Mouse (Mus musculus): ENCODE data around the gene Slc5a10.

Slc5a10 gene

GRCm38 (mm10) chr11:61720636-61721035, at the start of gene Slc5a10:
Slc5a10 (minus strand) TSS chr11:61720826.
- DNase-seq (ENCODE audit: low read depth, low spot score) = no peak

GRCm38 (mm10) chr11:61761584-61762407, 41.2 kb upstream of the Slc5a10 start, which contains the start of gene Prpsap2:
Prpsap2 (minus strand) TSS chr11:61762088.
- DNase-seq (ENCODE audit: low read depth, low spot score) = peak; percentile 99

- DNase-seq (ENCODE audit: low read depth, low spot score) = peak; percentile 62
Observed at GRCm38 (mm10) chr11:61760518-61760917, 39.9 kb upstream of the Slc5a10 start.

GRCm38 (mm10) chr11:61757151-61757550, 36.5 kb upstream of the Slc5a10 start:
- no peak for DNase-seq (ENCODE audit: low read depth, low spot score)

- peak; percentile 51 for DNase-seq (ENCODE audit: low read depth, low spot score)
Observed at GRCm38 (mm10) chr11:61751612-61752011, 31.0 kb upstream of the Slc5a10 start.

- DNase-seq (ENCODE audit: low read depth, low spot score) = no peak
Observed at GRCm38 (mm10) chr11:61747161-61747560, 26.5 kb upstream of the Slc5a10 start.

GRCm38 (mm10) chr11:61745781-61746180, 25.2 kb upstream of the Slc5a10 start:
- no peak for DNase-seq (ENCODE audit: low read depth, low spot score)

GRCm38 (mm10) chr11:61744460-61744859, 23.8 kb upstream of the Slc5a10 start:
- no peak for DNase-seq (ENCODE audit: low read depth, low spot score)

GRCm38 (mm10) chr11:61743768-61744167, 23.1 kb upstream of the Slc5a10 start:
- no peak for DNase-seq (ENCODE audit: low read depth, low spot score)

- DNase-seq (ENCODE audit: low read depth, low spot score) = no peak
Observed at GRCm38 (mm10) chr11:61740500-61740899, 19.9 kb upstream of the Slc5a10 start.

GRCm38 (mm10) chr11:61737290-61737689, 16.7 kb upstream of the Slc5a10 start:
- no peak for DNase-seq (ENCODE audit: low read depth, low spot score)

- DNase-seq (ENCODE audit: low read depth, low spot score) = no peak
Observed at GRCm38 (mm10) chr11:61732672-61733071, 12.0 kb upstream of the Slc5a10 start.

GRCm38 (mm10) chr11:61728037-61728436, 7.4 kb upstream of the Slc5a10 start:
- no peak for DNase-seq (ENCODE audit: low read depth, low spot score)

GRCm38 (mm10) chr11:61722077-61722476, 1.5 kb upstream of the Slc5a10 start:
- no peak for DNase-seq (ENCODE audit: low read depth, low spot score)

GRCm38 (mm10) chr11:61719826-61720225, 800 bp downstream of the Slc5a10 start:
- DNase-seq (ENCODE audit: low read depth, low spot score) = no peak

- DNase-seq (ENCODE audit: low read depth, low spot score) = no peak
Observed at GRCm38 (mm10) chr11:61719387-61719786, 1.2 kb downstream of the Slc5a10 start.

- DNase-seq (ENCODE audit: low read depth, low spot score) = no peak
Observed at GRCm38 (mm10) chr11:61717990-61718389, 2.6 kb downstream of the Slc5a10 start.

- peak; percentile 20 for DNase-seq (ENCODE audit: low read depth, low spot score)
Observed at GRCm38 (mm10) chr11:61715130-61715529, 5.5 kb downstream of the Slc5a10 start.

- peak; percentile 92 for DNase-seq (ENCODE audit: low read depth, low spot score)
Observed at GRCm38 (mm10) chr11:61714346-61715117, 6.1 kb downstream of the Slc5a10 start.

GRCm38 (mm10) chr11:61713157-61713855, 7.3 kb downstream of the Slc5a10 start:
- no peak for DNase-seq (ENCODE audit: low read depth, low spot score)

GRCm38 (mm10) chr11:61708928-61709327, 11.7 kb downstream of the Slc5a10 start:
- DNase-seq (ENCODE audit: low read depth, low spot score) = peak; percentile 10

GRCm38 (mm10) chr11:61706232-61706631, 14.4 kb downstream of the Slc5a10 start:
- no peak for DNase-seq (ENCODE audit: low read depth, low spot score)

Measured in CD4-positive, CD25-positive, alpha-beta regulatory T cell, adult 2 months (primary cell).